Mouse (Mus musculus) bone marrow, adult 2 months (tissue): Measurements from ENCODE around the gene Emc10.

Experiments
- CTCF ChIP-seq: fragments of 200-500 bp; IDR thresholded peaks from 2 replicates; pipeline ENCODE4 v1.5.1; 2011; ENCODE audit warnings: low read length, control low read depth; ENCODE audit not compliant: control insufficient read depth, insufficient read depth
- POLR2A ChIP-seq: fragments of 200-500 bp; IDR thresholded peaks from 2 replicates; pipeline ENCODE4 v1.6.1; 2011; ENCODE audit warnings: low read depth, mild to moderate bottlenecking, control low read depth, low read length, borderline replicate concordance; ENCODE audit not compliant: control insufficient read depth

DNA sequence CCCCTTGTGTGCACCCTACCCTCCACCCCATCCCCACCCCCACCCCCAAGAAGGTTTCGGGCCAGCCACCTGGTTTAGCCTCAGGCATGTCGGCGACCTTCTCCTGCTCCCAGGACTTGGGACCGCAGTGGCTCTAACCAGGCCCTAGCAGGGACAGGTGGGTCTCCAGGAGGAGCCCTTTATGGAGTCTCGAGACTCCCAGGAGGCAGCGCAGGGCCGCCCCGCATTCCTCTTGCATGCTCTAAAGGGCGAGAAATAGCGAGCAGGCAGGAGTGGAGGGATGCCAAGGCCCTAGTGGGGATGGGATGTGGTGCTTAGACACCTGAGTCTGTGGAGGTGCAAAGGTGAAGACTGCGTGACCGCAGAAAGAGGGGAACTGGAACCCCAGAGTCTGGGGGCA, 28.2 kb upstream of the Emc10 start, which contains the start of gene Mybpc2:
- TF ChIP-seq POLR2A: no peak
- no peak for TF ChIP-seq CTCF
